Mouse (Mus musculus) forebrain, embryonic 10.5 days (tissue): ENCODE results near the gene Fbxl17. TPM values are rescaled to one million over a fixed set of nuclear protein-coding genes. Genes with fewer than 3 reads are reported as not detected.

Experiments
- DNase-seq: peaks from one replicate; pipeline ENCODE4 v3.0.0-alpha.2; 2017; ENCODE audit warnings: low spot score; ENCODE audit errors: extremely low spot score
- H3K27ac ChIP-seq: fragments of 300-500 bp; sonication (generic); 2 replicates; pipeline ENCODE4 v1.5.1; 2016; ENCODE audit warnings: mild to moderate bottlenecking
- H3K27me3 ChIP-seq: fragments of 300-500 bp; sonication (generic); 2 replicates; pipeline ENCODE4 v1.6.1; 2016; ENCODE audit warnings: mild to moderate bottlenecking; ENCODE audit not compliant: poor library complexity, severe bottlenecking
- H3K36me3 ChIP-seq: fragments of 300-500 bp; sonication (generic); replicated peaks from 2 replicates; pipeline ENCODE4 v1.6.1; 2016; ENCODE audit warnings: mild to moderate bottlenecking, moderate library complexity
- H3K4me1 ChIP-seq: fragments of 300-500 bp; sonication (generic); 2 replicates; pipeline ENCODE4 v1.6.1; 2016
- H3K4me3 ChIP-seq: fragments of 300-500 bp; sonication (generic); 2 replicates; pipeline ENCODE4 v1.5.1; 2016; ENCODE audit warnings: mild to moderate bottlenecking, moderate library complexity
- H3K9me3 ChIP-seq: fragments of 300-500 bp; sonication (generic); 2 replicates; pipeline ENCODE4 v1.6.1; 2016; ENCODE audit warnings: mild to moderate bottlenecking, moderate library complexity
- WGBS: fragments of 180-500 bp; shearing (Covaris S2); methylation state at CpG from one replicate; pipeline ENCODE4 v1.1.7; 2016; 5-methylcytosine and 5-hydroxymethylcytosine counted together
- polyA plus RNA-seq: library from polyadenylated mRNA; unstranded; fragments of >200 nt; fragmentation: Nextera tagmentation; extraction: Ambion mirVana; gene quantifications from 2 replicates; pipeline ENCODE4 v1.2.1, GENCODE M21; 2016

The Fbxl17 gene
- polyA plus RNA-seq, 1 experiment from 2014 or later, result 2.7 TPM

GRCm38 (mm10) chr17:63146514-63146913 is 353.3 kb downstream of the Fbxl17 start:
- H3K4me3 ChIP-seq, result no peak overlapping the region
- H3K36me3 ChIP-seq, result no peaks in the 10 kb centered on the region
- WGBS, result 53% methylated on average over 2 of the region's 2 CpGs
- peak overlapping the region; percentile 86 for H3K27ac ChIP-seq
- peaks cover 36% of the 10 kb centered on the region for H3K27me3 ChIP-seq
- H3K9me3 ChIP-seq, result no peaks in the 10 kb centered on the region
- DNase-seq, result no peak
- peaks cover 66% of the 10 kb centered on the region for H3K4me1 ChIP-seq

DNA sequence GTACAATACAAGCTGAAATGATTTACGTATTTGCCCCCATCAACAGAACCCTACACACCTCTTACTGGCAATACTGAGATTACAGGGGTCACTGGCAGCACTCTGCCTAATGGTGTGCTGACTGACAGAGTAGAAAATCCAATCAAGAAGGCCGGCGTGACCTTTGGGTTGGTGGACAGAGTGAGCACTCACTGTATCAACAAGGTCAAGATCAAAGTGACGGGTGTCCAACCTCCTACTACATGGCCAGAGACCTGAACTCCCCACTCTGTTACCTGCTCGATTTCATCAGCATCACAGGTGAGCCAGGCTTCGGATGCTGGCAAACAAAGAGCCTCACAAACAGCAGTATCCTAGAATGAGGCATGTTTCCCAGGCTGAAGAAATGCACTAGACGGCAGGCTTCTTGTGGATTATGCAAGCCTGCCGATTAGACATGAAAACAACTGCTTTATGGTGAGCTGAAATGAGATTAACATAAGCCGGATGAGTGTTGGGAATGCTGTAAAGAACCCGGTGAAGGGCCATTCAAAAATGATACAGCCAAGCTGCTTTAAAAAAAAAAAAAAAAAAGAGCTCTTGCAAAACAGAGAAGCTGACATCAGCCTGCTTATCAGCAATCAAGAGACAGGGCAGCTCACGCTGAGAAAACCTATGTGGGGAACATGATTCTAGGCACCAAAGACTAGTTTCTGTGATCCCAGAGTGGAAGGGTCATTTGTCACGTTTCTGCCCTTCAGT is 353.9 kb downstream of the Fbxl17 start:
- 20% methylated on average over 12 of the region's 12 CpGs for WGBS
- DNase-seq, result peak; percentile 58
- Histone ChIP-seq H3K9me3 (no peaks in the 10 kb centered on the region), H3K36me3 (no peaks in the 10 kb centered on the region), H3K4me1 (peaks cover 66% of the 10 kb centered on the region), H3K4me3 (peak overlapping the region; percentile 25), H3K27ac (peak overlapping the region; percentile 86), H3K27me3 (peaks cover 37% of the 10 kb centered on the region)

- no peaks in the 10 kb centered on the region for H3K9me3 ChIP-seq
- H3K27ac ChIP-seq, result peak overlapping the region; percentile 86
- WGBS, result 27% methylated on average over 5 of the region's 5 CpGs
- H3K4me1 ChIP-seq, result peaks cover 66% of the 10 kb centered on the region
- H3K36me3 ChIP-seq, result no peaks in the 10 kb centered on the region
- H3K4me3 ChIP-seq, result peak overlapping the region; percentile 25
- H3K27me3 ChIP-seq, result peaks cover 37% of the 10 kb centered on the region
- peak; percentile 56 for DNase-seq
Observed at GRCm38 (mm10) chr17:63145311-63145741, 354.5 kb downstream of the Fbxl17 start.

GRCm38 (mm10) chr17:63143825-63144224 is 356.0 kb downstream of the Fbxl17 start:
- 36% methylated on average over 7 of the region's 7 CpGs for WGBS
- Histone ChIP-seq H3K4me3 (peak overlapping the region; percentile 18; the same call in 1 of the 2 replicates), H3K9me3 (no peaks in the 10 kb centered on the region), H3K4me1 (peaks cover 59% of the 10 kb centered on the region), H3K27ac (peak overlapping the region; percentile 83), H3K27me3 (peaks cover 33% of the 10 kb centered on the region), H3K36me3 (no peaks in the 10 kb centered on the region)
- DNase-seq, result peak; percentile 47

DNA sequence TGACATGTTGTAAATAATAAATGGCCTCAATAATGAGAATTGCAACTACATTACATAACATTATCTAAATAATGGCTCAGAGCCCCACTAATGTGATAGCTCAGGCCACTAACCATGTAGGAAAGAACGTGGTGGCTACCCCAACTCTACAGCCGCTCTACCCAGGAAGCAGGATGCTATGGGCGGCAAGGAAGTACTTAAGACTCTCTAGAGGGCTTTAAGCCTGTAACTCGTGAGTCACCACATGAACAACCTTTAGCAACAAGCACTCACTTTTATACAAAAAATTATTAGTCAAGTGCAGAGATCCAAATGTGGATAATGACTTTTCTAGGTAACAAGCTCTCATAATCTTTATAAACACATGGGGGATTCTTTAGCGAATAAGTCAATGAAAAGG is 365.0 kb downstream of the Fbxl17 start:
- 0 out of 2 replicates have a peak, but pooled peaks cover 11% of the 10 kb centered on the region for H3K4me1 ChIP-seq
- 90% methylated on average over 5 of the region's 5 CpGs for WGBS
- no peak overlapping the region for H3K4me3 ChIP-seq
- H3K9me3 ChIP-seq, result peaks cover 10% of the 10 kb centered on the region
- H3K27me3 ChIP-seq, result no peaks in the 10 kb centered on the region
- peaks cover 10% of the 10 kb centered on the region for H3K36me3 ChIP-seq
- no peak for DNase-seq
- no peak overlapping the region for H3K27ac ChIP-seq

GRCm38 (mm10) chr17:63122427-63122826 is 377.4 kb downstream of the Fbxl17 start:
- H3K4me1 ChIP-seq, result peaks cover 6% of the 10 kb centered on the region
- no peaks in the 10 kb centered on the region for H3K27me3 ChIP-seq
- no peak overlapping the region for H3K27ac ChIP-seq
- no peaks in the 10 kb centered on the region for H3K36me3 ChIP-seq
- no peak for DNase-seq
- peaks cover 4% of the 10 kb centered on the region for H3K9me3 ChIP-seq
- no peak overlapping the region for H3K4me3 ChIP-seq
- WGBS, result 91% methylated on average over 2 of the region's 2 CpGs

DNA sequence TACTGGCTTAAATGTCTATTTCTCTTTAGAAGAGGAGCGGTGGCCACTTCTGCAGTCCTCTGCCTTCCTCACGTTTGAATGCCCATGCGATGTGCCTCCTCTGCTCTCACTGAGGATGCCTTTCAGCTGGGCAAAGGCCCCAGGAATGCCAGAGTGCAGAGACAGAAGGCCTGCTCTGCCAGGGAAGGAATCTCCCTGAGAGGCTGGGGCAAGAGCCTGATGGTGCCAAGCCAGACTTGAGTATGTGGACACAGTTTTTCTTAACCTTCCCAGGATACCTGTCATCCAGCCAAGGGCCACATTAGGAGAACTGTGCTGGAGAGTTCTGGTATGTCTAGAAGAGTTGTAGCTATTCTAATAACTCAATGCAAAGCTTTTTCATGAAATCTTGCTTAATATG is 380.1 kb downstream of the Fbxl17 start:
- peaks cover 11% of the 10 kb centered on the region for H3K4me1 ChIP-seq
- no peaks in the 10 kb centered on the region for H3K9me3 ChIP-seq
- WGBS, result 84% methylated on average over 3 of the region's 3 CpGs
- H3K4me3 ChIP-seq, result no peak overlapping the region
- peaks cover 4% of the 10 kb centered on the region; the same call in 1 of the 2 replicates for H3K27me3 ChIP-seq
- no peaks in the 10 kb centered on the region for H3K36me3 ChIP-seq
- DNase-seq, result no peak
- H3K27ac ChIP-seq, result 0 out of 2 replicates have a peak overlapping the region, but pooled peaks have one; percentile 10

- Histone ChIP-seq H3K4me3 (no peak overlapping the region), H3K36me3 (no peaks in the 10 kb centered on the region), H3K9me3 (no peaks in the 10 kb centered on the region), H3K27me3 (peaks cover 9% of the 10 kb centered on the region; the same call in 1 of the 2 replicates), H3K4me1 (peaks cover 11% of the 10 kb centered on the region), H3K27ac (no peak overlapping the region)
- DNase-seq, result no peak
- WGBS, result 81% methylated on average over 7 of the region's 7 CpGs
Observed at GRCm38 (mm10) chr17:63119077-63119476, 380.7 kb downstream of the Fbxl17 start.

DNA sequence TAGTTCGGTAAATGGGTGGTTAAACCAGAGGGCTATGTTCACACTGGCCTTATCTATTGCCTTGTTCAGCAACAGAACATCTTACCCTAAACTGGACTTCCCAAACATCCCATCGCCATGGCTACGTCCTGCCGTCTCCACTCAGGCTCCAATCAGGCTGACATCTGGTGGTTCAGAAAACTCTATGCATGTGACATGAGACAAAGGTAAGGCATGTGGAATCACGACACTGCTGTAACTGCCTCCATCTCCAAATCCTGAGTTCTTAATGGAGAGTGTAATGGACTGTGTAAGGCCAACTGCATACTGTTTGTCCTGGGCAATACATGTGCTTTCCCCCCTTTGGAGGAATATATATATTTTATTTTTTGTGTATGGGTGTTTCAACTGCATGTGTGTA is 382.7 kb downstream of the Fbxl17 start:
- peaks cover 13% of the 10 kb centered on the region; the same call in 1 of the 2 replicates for H3K27me3 ChIP-seq
- H3K27ac ChIP-seq, result 0 out of 2 replicates have a peak overlapping the region, but pooled peaks have one; percentile 44
- WGBS, result 84% methylated on average over 5 of the region's 5 CpGs

GRCm38 (mm10) chr17:63114399-63115085 is 385.3 kb downstream of the Fbxl17 start:
- no peak for DNase-seq
- Histone ChIP-seq H3K4me1 (peaks cover 45% of the 10 kb centered on the region), H3K27me3 (peaks cover 14% of the 10 kb centered on the region; the same call in 1 of the 2 replicates), H3K36me3 (no peaks in the 10 kb centered on the region), H3K9me3 (no peaks in the 10 kb centered on the region), H3K4me3 (no peak overlapping the region), H3K27ac (no peak overlapping the region)
- 88% methylated on average over 19 of the region's 19 CpGs for WGBS

More for the DNA sequence above, 382.7 kb downstream of the Fbxl17 start:
- no peaks in the 10 kb centered on the region for H3K9me3 ChIP-seq
- DNase-seq, result no peak
- no peaks in the 10 kb centered on the region for H3K36me3 ChIP-seq
- no peak overlapping the region for H3K4me3 ChIP-seq
- H3K4me1 ChIP-seq, result peaks cover 19% of the 10 kb centered on the region

DNA sequence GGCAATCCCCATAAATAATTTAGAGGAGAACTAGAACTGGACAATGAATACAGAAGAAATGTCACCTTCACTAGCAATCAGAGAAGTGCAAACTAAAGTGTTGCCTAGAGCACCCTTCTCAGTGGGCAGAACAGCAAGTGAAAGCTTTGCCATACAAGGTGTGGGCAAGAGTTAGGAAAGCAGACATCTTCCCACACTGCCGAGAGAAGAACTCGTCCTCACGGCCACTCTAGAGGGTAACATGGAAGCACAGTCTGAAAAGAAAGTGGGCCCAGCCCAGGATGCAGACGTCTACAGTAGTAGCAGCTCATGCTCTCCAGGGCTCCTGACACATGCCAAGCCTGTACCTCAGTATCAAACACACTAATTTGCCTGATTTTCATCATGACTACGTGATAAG is 387.0 kb downstream of the Fbxl17 start:
- peaks cover 30% of the 10 kb centered on the region for H3K27me3 ChIP-seq
- no peak for DNase-seq
- no peaks in the 10 kb centered on the region for H3K36me3 ChIP-seq
- WGBS, result 81% methylated on average over 5 of the region's 5 CpGs
- 0 out of 2 replicates have a peak overlapping the region, but pooled peaks have one; percentile 30 for H3K27ac ChIP-seq
- no peaks in the 10 kb centered on the region for H3K9me3 ChIP-seq
- H3K4me3 ChIP-seq, result no peak overlapping the region
- peaks cover 58% of the 10 kb centered on the region for H3K4me1 ChIP-seq

DNA sequence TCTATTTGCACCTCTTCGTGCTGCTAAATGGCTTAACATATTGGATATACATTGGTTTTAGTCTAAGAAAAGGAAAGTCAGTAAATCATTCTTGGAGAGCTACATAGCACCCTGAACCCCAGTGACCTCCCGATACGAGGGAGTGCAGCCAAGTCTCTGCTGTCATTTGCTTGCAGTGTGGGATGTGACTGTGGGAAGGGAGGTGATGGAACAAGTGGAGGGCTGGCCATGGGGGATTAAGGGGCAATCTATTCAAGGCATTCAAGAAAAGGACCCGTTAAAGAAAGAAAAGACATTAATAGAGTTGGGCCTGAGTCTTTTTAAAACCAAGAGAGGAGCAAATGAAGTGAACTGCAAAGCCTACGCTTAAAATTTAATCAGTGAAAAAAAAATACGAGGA is 388.8 kb downstream of the Fbxl17 start:
- 21% methylated on average over 6 of the region's 6 CpGs for WGBS
- Histone ChIP-seq H3K27ac (peak overlapping the region; percentile 71), H3K4me3 (0 out of 2 replicates have a peak overlapping the region, but pooled peaks have one; percentile 4), H3K4me1 (peaks cover 64% of the 10 kb centered on the region), H3K9me3 (no peaks in the 10 kb centered on the region), H3K27me3 (peaks cover 30% of the 10 kb centered on the region), H3K36me3 (no peaks in the 10 kb centered on the region)
- DNase-seq, result peak; percentile 31
